Mouse (Mus musculus) liver, embryonic 14.5 days (tissue): Measurements from ENCODE around the gene Ltbr.

ENCODE experiments used
- CTCF ChIP-seq: IDR thresholded peaks from 2 replicates; pipeline ENCODE4 v1.5.1; 2016; ENCODE audit warnings: antibody characterized with exemption, low read depth, control low read depth
- EP300 ChIP-seq: IDR thresholded peaks from 2 replicates; pipeline ENCODE4 v1.6.1; 2016; ENCODE audit warnings: antibody characterized with exemption, low read depth

DNA sequence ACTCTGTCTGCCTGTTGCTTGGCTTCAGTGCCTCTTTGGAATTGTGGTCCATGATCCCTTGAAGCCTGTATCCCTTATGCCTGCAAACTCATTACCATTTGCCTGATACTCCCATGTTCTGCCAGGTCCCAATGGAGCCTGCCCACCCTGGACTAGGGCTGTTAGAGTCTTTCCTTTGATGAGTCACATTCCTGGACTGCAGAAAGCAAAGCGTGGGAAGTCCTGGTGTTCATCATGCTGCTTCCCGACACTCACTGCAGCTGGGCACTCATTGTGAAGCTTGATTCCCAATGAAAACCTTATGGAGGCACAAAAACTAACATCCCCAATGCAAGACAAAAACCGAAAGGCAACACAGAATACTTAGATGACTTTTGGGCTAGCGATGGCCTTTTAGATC is 22.4 kb downstream of the Ltbr start:
- no peak for TF ChIP-seq CTCF
- no peak for TF ChIP-seq EP300
